Mouse (Mus musculus) CH12.LX (cell line): ENCODE measurements around the gene Bud23.

ENCODE experiments used
- CHD2 ChIP-seq: IDR thresholded peaks from 2 replicates; pipeline ENCODE4 v1.6.1; 2011; ENCODE audit warnings: low read length, improper control_type of control experiment
- EP300 ChIP-seq: IDR thresholded peaks from 2 replicates; pipeline ENCODE4 v1.6.1; 2011; ENCODE audit warnings: low read length, improper control_type of control experiment
- GABPA ChIP-seq: IDR thresholded peaks from 2 replicates; pipeline ENCODE4 v1.6.1; 2012; ENCODE audit warnings: low read depth, low read length, improper control_type of control experiment, inconsistent platforms; ENCODE audit not compliant: insufficient replicate concordance
- NELFE ChIP-seq: IDR thresholded peaks from 2 replicates; pipeline ENCODE4 v1.6.1; 2011; ENCODE audit warnings: low read depth, low read length, improper control_type of control experiment
- NRF1 ChIP-seq: IDR thresholded peaks from 2 replicates; pipeline ENCODE4 v1.6.1; 2014; ENCODE audit warnings: low read depth, mild to moderate bottlenecking, inconsistent platforms, low read length, improper control_type of control experiment, moderate library complexity
- SMC3 ChIP-seq: IDR thresholded peaks from 2 replicates; pipeline ENCODE4 v1.6.1; 2011; ENCODE audit warnings: low read depth, low read length, improper control_type of control experiment

DNA sequence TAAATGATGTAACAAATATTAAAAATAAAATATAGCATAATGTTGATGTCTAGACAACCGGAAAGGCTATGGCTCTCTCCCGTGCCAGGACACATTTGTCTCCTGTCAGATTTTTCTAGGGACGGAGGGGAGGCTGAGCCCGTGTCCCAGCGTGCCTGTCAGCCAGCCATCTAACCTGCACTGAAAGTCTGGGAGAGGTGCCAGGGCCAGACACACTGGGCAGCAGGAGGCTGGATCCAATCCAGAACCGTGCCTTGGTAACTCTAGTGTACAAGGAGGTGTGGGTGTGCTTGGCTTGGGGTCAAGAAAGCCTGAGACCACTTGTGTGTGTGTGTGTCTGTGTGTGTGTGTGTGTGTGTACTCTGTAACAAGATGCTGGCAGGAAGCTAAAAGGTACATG lies 42.9 kb downstream of the Bud23 start:
- TF ChIP-seq NRF1: no peak
- TF ChIP-seq EP300: no peak
- TF ChIP-seq GABPA: no peak
- no peak for TF ChIP-seq SMC3
- TF ChIP-seq CHD2: no peak
- no peak for TF ChIP-seq NELFE
